Mouse (Mus musculus) intestine, postnatal 0 days (tissue): Measurements from ENCODE around the gene Traf1. TPM values are rescaled to one million over a fixed set of nuclear protein-coding genes. Genes with fewer than 3 reads are reported as not detected.

Source experiments
- ATAC-seq: fragments of 200-750 bp; cut with Nextera tagmentation; 2 replicates; pipeline ENCODE4 v1.8.0; 2017; ENCODE audit warnings: mild to moderate bottlenecking, moderate TSS enrichment, moderate library complexity
- H3K27ac ChIP-seq: fragments of 300-500 bp; sonication (generic); 2 replicates; pipeline ENCODE4 v1.5.1; 2014; ENCODE audit warnings: mild to moderate bottlenecking, low read depth, low read length, moderate library complexity
- H3K27me3 ChIP-seq: fragments of 300-500 bp; sonication (generic); replicated peaks from 2 replicates; pipeline ENCODE4 v1.6.1; 2014; ENCODE audit warnings: low read length, mixed read lengths; ENCODE audit not compliant: control insufficient read depth, insufficient read depth
- H3K36me3 ChIP-seq: fragments of 300-500 bp; sonication (generic); 2 replicates; pipeline ENCODE4 v1.6.1; 2014; ENCODE audit warnings: mild to moderate bottlenecking, moderate library complexity; ENCODE audit not compliant: control insufficient read depth, insufficient read depth
- H3K4me1 ChIP-seq: fragments of 300-500 bp; sonication (generic); replicated peaks from 2 replicates; pipeline ENCODE4 v1.6.1; 2014; ENCODE audit warnings: antibody characterized with exemption, low read length, mixed read lengths; ENCODE audit not compliant: control insufficient read depth, insufficient read depth
- H3K4me2 ChIP-seq: fragments of 300-500 bp; sonication (generic); replicated peaks from 2 replicates; pipeline ENCODE4 v1.6.1; 2014; ENCODE audit warnings: low read depth, mild to moderate bottlenecking, moderate library complexity
- H3K4me3 ChIP-seq: fragments of 300-500 bp; sonication (generic); 2 replicates; pipeline ENCODE4 v1.5.1; 2014; ENCODE audit warnings: low read depth, low read length
- H3K9ac ChIP-seq: fragments of 300-500 bp; sonication (generic); 2 replicates; pipeline ENCODE4 v1.6.1; 2014; ENCODE audit warnings: mild to moderate bottlenecking, low read depth, low read length
- H3K9me3 ChIP-seq: fragments of 300-500 bp; sonication (generic); 2 replicates; pipeline ENCODE4 v1.6.1; 2016; ENCODE audit warnings: mixed run types; ENCODE audit not compliant: control insufficient read depth
- CTCF ChIP-seq: sonication (generic); IDR thresholded peaks from 2 replicates; pipeline ENCODE4 v1.5.1; 2016; ENCODE audit warnings: low read depth, mild to moderate bottlenecking, control low read depth, antibody characterized with exemption, moderate library complexity
- WGBS: fragments of 180-500 bp; shearing (Covaris S2); extraction: QIAGEN DNeasy Blood & Tissue Kit; methylation state at CpG from one replicate; pipeline ENCODE4 v1.1.7; 2014; 5-methylcytosine and 5-hydroxymethylcytosine counted together
- polyA plus RNA-seq: library from polyadenylated mRNA; unstranded; fragments of >200 nt; fragmentation: Nextera tagmentation; extraction: Ambion mirVana; gene quantifications from 2 replicates; pipeline ENCODE4 v1.2.1, GENCODE M21; 2015

Traf1 gene
- 1.1 and 1.6 TPM in 2 replicates for polyA plus RNA-seq

DNA sequence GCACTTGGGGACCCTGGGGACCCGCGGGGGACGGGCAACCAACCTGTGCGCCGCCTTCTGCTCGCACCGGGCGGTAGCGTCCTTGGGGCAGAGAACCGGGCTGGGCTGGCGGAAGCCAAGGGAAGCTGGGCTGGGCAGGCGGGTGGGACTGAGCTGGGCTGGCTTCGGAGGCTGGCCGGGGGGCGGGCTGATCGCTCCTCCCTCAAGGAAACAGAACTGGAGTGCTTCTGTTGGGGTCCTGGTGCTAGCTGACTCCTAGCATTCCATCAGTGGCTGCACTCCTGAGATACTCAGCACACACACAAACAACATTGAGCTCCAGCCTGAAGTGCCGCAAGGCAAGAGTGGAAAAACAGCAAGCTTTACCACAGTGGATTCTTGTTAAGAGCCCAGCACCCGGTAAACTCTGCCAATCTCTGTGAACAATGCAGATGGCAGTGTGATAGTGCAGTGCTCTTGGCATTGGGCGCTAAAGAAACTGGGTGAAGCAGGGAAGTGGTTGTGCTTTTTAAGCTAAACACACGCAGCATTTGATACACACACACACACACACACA lies at the start of gene Traf1:
Gene Traf1 (minus strand): TSS at position 292 of the 556 bp plus-strand sequence.
- H3K27ac ChIP-seq = no peak within 1 kb of the TSS
- H3K9me3 ChIP-seq = no peaks in the 10 kb centered on the region
- no peaks in the 10 kb centered on the region for H3K27me3 ChIP-seq
- no peak for TF ChIP-seq CTCF
- H3K36me3 ChIP-seq = no peaks in the 10 kb centered on the region
- 9% methylated on average over 19 of the region's 20 CpGs for WGBS
- ATAC-seq = no peak
- H3K9ac ChIP-seq = no peak within 1 kb of the TSS
- peak within 1 kb of the TSS; percentile 59 for H3K4me2 ChIP-seq
- H3K4me1 ChIP-seq = peaks cover 6% of the 10 kb centered on the region; the same call in 1 of the 2 replicates
- H3K4me3 ChIP-seq = peak within 1 kb of the TSS; percentile 17

DNA sequence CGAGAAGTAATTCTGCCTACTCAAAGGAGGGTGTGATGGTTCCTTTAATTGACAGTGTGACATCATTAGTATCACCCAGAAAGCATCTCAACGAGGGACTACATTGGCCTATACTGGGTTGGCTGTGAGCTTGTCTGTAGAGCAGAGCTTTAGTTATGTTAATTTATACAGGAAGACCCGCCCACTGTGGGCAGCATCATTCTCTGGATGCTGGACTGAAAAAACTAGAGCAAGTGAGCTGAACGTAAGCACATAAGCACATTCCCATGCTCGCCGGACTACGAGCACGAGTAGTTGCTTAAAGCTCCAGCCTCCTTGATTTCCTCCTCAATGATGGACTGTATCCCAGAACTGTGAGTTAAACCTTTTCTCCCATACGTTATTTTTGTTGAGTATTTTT lies 37.4 kb upstream of the Traf1 start:
- H3K9me3 ChIP-seq = no peaks in the 10 kb centered on the region
- H3K4me2 ChIP-seq = no peak overlapping the region
- no peak for ATAC-seq
- H3K27ac ChIP-seq = no peak overlapping the region
- no peaks in the 10 kb centered on the region for H3K4me1 ChIP-seq
- no peak overlapping the region for H3K9ac ChIP-seq
- 90% methylated on average over 9 of the region's 9 CpGs for WGBS
- H3K27me3 ChIP-seq = no peaks in the 10 kb centered on the region
- TF ChIP-seq CTCF = no peak
- H3K4me3 ChIP-seq = no peak overlapping the region
- H3K36me3 ChIP-seq = no peaks in the 10 kb centered on the region

DNA sequence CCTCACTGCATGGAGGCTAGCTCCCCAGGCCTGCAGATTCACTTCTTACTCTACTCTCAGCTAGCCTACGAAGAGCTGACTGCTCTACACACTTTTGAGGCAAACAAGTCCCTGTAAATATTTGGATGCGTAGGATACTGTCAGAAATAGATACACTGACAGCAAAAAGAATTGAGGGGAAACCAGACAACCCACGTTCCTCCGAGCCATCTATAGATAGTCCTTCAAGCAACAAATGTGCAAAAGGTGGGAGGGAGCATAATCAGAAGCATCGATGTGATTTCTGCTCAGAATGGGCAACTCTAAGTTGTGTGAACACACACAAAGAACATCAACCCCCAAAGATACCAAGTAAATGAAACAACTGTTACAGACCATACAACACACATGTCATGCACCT lies 34.9 kb upstream of the Traf1 start:
- Histone ChIP-seq H3K4me3 (no peak overlapping the region), H3K36me3 (no peaks in the 10 kb centered on the region), H3K9me3 (no peaks in the 10 kb centered on the region), H3K27ac (no peak overlapping the region), H3K4me1 (no peaks in the 10 kb centered on the region), H3K9ac (no peak overlapping the region), H3K4me2 (no peak overlapping the region), H3K27me3 (no peaks in the 10 kb centered on the region)
- WGBS = 82% methylated on average over 5 of the region's 5 CpGs
- TF ChIP-seq CTCF = no peak
- ATAC-seq = no peak

DNA sequence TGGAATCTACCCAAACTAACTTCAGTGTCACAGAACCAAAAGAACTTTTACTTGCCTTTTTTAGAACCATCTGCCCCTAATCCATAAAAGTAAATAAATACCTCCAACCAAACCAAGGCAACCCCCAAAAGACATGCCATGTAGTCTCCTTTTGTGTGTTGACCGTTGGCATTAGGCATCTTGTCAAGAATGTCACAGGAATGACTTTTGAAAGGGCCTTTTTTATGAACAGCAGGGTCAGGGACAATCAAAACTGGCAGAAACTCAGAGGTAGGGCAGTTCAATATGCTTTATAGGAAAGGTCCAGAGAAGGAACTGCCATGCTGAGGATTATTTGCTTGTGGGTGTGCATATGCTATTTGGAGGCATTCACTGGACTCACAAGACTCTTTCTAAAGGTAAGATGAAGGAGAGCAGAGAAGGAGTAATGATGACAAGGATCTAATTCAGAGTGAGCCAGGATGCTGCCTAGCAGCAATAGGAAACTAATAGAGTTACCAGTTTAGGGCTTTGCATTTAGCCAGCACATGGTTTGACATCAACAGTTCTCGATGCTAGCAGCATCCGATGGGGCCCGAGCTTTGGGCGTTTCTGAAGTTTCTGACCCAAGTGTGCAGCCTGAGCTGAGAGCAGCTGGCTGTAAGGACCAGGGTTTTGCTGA lies 32.3 kb upstream of the Traf1 start:
- H3K27ac ChIP-seq = no peak overlapping the region
- H3K4me2 ChIP-seq = no peak overlapping the region
- WGBS = 85% methylated on average over 5 of the region's 5 CpGs
- H3K27me3 ChIP-seq = no peaks in the 10 kb centered on the region
- H3K4me3 ChIP-seq = no peak overlapping the region
- no peaks in the 10 kb centered on the region for H3K9me3 ChIP-seq
- no peak for ATAC-seq
- no peak overlapping the region for H3K9ac ChIP-seq
- no peak for TF ChIP-seq CTCF
- H3K36me3 ChIP-seq = no peaks in the 10 kb centered on the region
- no peaks in the 10 kb centered on the region; the same call in 1 of the 2 replicates for H3K4me1 ChIP-seq

DNA sequence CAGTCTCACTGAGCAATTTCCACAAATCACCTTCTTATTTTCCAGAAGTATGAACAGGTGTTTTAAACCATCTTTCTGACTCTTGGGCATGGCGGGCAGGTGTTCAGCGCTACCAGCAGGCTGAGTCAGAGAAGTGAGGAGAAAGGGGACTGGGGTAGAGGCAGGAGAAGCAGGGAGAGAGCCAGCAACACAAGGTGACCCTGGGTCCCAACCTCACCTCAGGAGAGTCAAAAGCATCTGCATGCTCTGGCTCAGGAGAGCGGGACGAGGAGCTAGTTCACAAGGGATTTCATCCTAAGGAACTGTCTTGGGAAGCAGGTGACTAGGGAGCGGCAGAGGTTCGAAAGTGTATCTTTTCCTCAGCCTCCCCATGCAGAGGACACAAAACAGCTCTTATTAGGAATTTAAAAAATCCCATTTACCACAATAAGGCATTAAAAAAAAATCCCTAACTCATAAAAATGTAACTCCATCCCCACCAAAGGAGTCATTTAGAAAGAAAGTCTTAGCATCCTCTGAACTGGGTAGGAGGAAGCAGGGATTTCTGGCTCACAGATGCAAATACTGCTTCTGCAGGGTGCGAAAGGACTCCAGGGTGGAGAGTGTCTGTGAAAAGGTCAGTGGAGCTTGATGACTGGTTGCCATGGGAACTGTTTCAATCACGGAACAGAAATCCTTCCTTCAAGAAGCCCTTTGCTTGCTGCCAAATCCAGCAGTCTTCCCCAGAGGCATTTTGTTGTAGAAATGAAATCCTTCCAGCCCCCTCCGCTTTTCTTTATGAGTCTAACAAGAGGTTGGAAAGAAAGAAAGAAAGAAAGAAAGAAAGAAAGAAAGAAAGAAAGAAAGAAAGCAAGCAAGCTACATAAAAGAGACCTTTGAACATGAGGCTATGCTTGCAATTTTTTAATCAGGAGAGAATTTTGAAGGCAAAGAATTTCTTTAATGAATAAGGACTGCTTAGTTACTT lies 31.4 kb upstream of the Traf1 start:
- no peaks in the 10 kb centered on the region for H3K27me3 ChIP-seq
- ATAC-seq = no peak
- 38% methylated on average over 9 of the region's 9 CpGs for WGBS
- H3K9me3 ChIP-seq = no peaks in the 10 kb centered on the region
- no peaks in the 10 kb centered on the region; the same call in 1 of the 2 replicates for H3K4me1 ChIP-seq
- H3K27ac ChIP-seq = no peak overlapping the region
- no peak for TF ChIP-seq CTCF
- H3K4me2 ChIP-seq = no peak overlapping the region
- H3K4me3 ChIP-seq = no peak overlapping the region
- no peaks in the 10 kb centered on the region for H3K36me3 ChIP-seq
- no peak overlapping the region for H3K9ac ChIP-seq

DNA sequence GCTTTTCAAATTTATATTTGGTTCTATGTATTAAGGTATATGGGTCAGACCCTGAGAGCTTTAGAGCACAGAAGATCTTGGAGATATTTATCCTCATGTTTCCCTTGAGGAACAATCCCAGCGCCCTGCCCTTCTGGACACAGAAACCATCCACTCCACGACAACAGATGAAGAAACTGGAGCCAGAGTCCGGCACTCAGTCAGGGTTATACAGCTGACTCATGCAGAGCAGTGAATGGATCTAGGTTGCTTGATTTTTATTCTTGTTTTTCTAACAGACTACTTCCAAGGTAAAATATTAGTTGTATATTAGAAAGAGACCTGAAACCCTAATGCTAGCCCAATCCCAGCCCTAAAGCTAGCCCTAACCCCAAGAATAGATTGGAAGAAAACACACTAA lies 30.4 kb upstream of the Traf1 start:
- no peak overlapping the region for H3K9ac ChIP-seq
- 76% methylated on average over 3 of the region's 3 CpGs for WGBS
- no peaks in the 10 kb centered on the region; the same call in 1 of the 2 replicates for H3K4me1 ChIP-seq
- no peak for TF ChIP-seq CTCF
- no peaks in the 10 kb centered on the region for H3K9me3 ChIP-seq
- no peak for ATAC-seq
- H3K4me2 ChIP-seq = no peak overlapping the region
- no peaks in the 10 kb centered on the region for H3K36me3 ChIP-seq
- no peaks in the 10 kb centered on the region for H3K27me3 ChIP-seq
- H3K27ac ChIP-seq = no peak overlapping the region
- no peak overlapping the region for H3K4me3 ChIP-seq
